Mouse (Mus musculus): Measurements from ENCODE around the gene Cyp2t4.

DNA sequence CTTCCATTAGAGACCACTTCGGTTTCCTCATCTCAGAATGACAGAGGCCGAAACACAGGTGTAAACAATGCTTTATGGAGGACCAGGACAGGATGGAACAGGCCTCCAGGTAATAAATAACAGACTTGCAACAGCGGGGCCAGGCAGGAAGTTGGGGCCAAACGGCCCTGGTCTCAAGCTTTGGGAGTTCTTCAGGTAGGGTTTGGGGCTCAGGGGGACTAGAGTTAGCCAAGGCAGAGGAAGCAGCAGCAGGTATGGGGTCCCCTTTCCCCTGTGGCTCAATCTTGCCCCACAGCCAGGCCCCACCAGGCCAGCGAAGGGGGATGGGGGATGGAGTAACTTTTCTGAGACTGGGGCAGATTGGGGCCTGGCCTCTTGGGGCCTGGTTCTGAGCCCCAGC lies 14.9 kb downstream of the Cyp2t4 start:
- TF ChIP-seq JUND (IDR thresholded peaks at IDR 0.05; ENCODE audit: low read depth, low read length) (no peak), RAD21 (IDR thresholded peaks at IDR 0.05; ENCODE audit: low read depth, low read length) (no peak), GATA1 (IDR thresholded peaks at IDR 0.05; ENCODE audit: low read depth, low read length) (no peak), HCFC1 (IDR thresholded peaks at IDR 0.05; ENCODE audit: low read depth, low read length) (no peak), CTCF (IDR thresholded peaks at IDR 0.05 in 2 of 3, conservative IDR thresholded peaks at IDR 0.05 in 1 of 3; ENCODE audit: control insufficient read depth in 1 of 3, insufficient read depth in 1 of 3, low read depth in 2 of 3, low read length in 3 of 3, poor library complexity in 1 of 3, severe bottlenecking in 1 of 3) (no peak), POLR2AphosphoS2 (IDR thresholded peaks at IDR 0.05; ENCODE audit: low read length) (no peak), ZKSCAN1 (IDR thresholded peaks at IDR 0.05; ENCODE audit: low read depth, low read length) (no peak), CHD2 (IDR thresholded peaks at IDR 0.05; ENCODE audit: low read length) (no peak), ZMIZ1 (IDR thresholded peaks at IDR 0.05; ENCODE audit: low read depth, low read length) (no peak), POLR2A (IDR thresholded peaks at IDR 0.05; ENCODE audit: control insufficient read depth in 1 of 2, insufficient read depth in 1 of 2, low read depth in 1 of 2, low read length in 2 of 2, poor library complexity in 1 of 2) (no peak), TBP (IDR thresholded peaks at IDR 0.05; ENCODE audit: low read depth, low read length) (no peak), MAZ (IDR thresholded peaks at IDR 0.05; ENCODE audit: low read depth, low read length) (no peak), NRF1 (IDR thresholded peaks at IDR 0.05; ENCODE audit: insufficient read depth, low read depth, low read length, poor library complexity, severe bottlenecking) (no peak)
